Mouse (Mus musculus): ENCODE data around the gene Gm21985. TPM values are rescaled to one million over a fixed set of nuclear protein-coding genes. Genes with fewer than 3 reads are reported as not detected.

The Gm21985 gene
- polyA plus RNA-seq, 1 experiment from 2014 or later: not detected

DNA sequence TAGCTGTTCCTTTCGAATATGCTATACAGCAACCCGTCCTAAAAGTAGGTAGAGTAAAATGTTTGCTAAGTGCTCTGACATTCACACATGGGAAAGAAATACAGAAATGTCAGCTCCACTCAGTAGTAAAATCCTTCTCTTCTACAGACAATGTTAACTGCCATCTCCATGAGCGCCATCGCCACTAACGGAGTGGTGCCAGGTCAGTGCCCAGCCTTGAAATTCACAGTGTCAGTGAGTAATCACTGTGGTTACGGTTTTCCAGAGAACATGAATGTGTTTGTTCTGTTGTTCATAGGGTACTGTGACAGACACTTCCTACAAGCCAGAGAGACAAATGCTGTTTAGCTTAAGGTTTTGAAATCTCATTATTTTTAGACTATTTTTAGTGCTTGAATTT, 71.1 kb downstream of the Gm21985 start:
- H3K4me3 ChIP-seq (ENCODE audit: low read depth, low read length): no peak overlapping the region
- H3K36me3 ChIP-seq (ENCODE audit: control insufficient read depth, insufficient read depth, low read length): peaks cover 8% of the 10 kb centered on the region; the same call in 1 of the 2 replicates
- no peaks in the 10 kb centered on the region for H3K27me3 ChIP-seq (ENCODE audit: control insufficient read depth, insufficient read depth, low read length)
- H3K4me2 ChIP-seq (ENCODE audit: low read depth, low read length): no peak overlapping the region
- no peaks in the 10 kb centered on the region for H3K9me3 ChIP-seq (ENCODE audit: control insufficient read depth, low read length)
- 94% methylated on average over 6 of the region's 6 CpGs for WGBS
- H3K27ac ChIP-seq (ENCODE audit: low read depth, low read length): no peak overlapping the region
- H3K9ac ChIP-seq (replicated peaks; ENCODE audit: low read depth, low read length): no peak overlapping the region
- ATAC-seq (ENCODE audit: low read depth): no peak
- H3K4me1 ChIP-seq (ENCODE audit: control insufficient read depth, insufficient read depth, low read length): no peaks in the 10 kb centered on the region

DNA sequence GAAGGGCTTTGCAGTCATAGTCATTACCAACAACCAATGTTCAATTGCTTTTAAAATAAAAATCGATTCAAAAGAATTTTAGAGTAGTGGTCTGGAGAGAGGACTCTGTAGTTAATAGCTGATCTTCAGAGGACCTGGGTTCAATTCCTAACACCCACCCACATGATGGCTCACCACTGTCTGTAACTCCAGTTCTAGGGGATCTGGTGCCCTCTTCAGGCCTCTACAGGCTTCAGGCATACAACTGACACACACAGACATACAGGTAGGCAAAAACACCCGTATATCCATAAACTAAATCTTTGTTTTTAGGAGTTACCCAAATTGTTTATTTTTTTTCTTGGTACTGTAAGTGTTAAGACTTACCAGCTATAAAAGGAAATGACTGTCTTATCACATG, 73.6 kb downstream of the Gm21985 start:
- H3K36me3 ChIP-seq (ENCODE audit: control insufficient read depth, insufficient read depth, low read length): peaks cover 16% of the 10 kb centered on the region; the same call in 1 of the 2 replicates
- no peak for ATAC-seq (ENCODE audit: low read depth)
- no peaks in the 10 kb centered on the region for H3K9me3 ChIP-seq (ENCODE audit: control insufficient read depth, low read length)
- no peaks in the 10 kb centered on the region for H3K27me3 ChIP-seq (ENCODE audit: control insufficient read depth, insufficient read depth, low read length)
- WGBS: 91% methylated on average over 2 of the region's 2 CpGs
- H3K4me1 ChIP-seq (ENCODE audit: control insufficient read depth, insufficient read depth, low read length): no peaks in the 10 kb centered on the region
- no peak overlapping the region for H3K27ac ChIP-seq (ENCODE audit: low read depth, low read length)
- H3K9ac ChIP-seq (replicated peaks; ENCODE audit: low read depth, low read length): no peak overlapping the region
- no peak overlapping the region for H3K4me2 ChIP-seq (ENCODE audit: low read depth, low read length)
- no peak overlapping the region for H3K4me3 ChIP-seq (ENCODE audit: low read depth, low read length)

DNA sequence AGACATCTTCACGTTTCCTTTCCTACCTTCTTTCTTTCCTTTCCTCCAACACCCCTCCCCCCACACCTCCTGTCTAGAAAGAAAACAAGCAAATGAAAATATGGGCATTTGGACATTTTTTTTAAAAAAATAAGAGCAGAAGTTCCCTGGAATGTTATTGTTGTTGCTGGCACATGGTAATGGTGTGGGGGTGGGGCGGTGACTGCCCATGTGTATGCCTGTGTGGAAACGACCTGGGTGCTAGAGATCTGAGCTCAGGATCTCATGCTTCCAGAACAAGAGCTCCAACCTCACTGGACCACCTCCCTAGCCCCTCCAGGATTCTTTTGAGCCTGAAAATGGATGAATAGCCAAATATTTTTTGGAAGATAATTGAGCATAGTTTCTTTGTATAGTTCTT, 75.0 kb downstream of the Gm21985 start:
- Histone ChIP-seq H3K4me2 (ENCODE audit: low read depth, low read length) (no peak overlapping the region), H3K27me3 (ENCODE audit: control insufficient read depth, insufficient read depth, low read length) (no peaks in the 10 kb centered on the region), H3K9ac (replicated peaks; ENCODE audit: low read depth, low read length) (no peak overlapping the region), H3K4me3 (ENCODE audit: low read depth, low read length) (no peak overlapping the region), H3K36me3 (ENCODE audit: control insufficient read depth, insufficient read depth, low read length) (peaks cover 16% of the 10 kb centered on the region; the same call in 1 of the 2 replicates), H3K9me3 (ENCODE audit: control insufficient read depth, low read length) (no peaks in the 10 kb centered on the region), H3K27ac (ENCODE audit: low read depth, low read length) (no peak overlapping the region), H3K4me1 (ENCODE audit: control insufficient read depth, insufficient read depth, low read length) (no peaks in the 10 kb centered on the region)
- ATAC-seq (ENCODE audit: low read depth): no peak
- 79% methylated on average over 3 of the region's 3 CpGs for WGBS

DNA sequence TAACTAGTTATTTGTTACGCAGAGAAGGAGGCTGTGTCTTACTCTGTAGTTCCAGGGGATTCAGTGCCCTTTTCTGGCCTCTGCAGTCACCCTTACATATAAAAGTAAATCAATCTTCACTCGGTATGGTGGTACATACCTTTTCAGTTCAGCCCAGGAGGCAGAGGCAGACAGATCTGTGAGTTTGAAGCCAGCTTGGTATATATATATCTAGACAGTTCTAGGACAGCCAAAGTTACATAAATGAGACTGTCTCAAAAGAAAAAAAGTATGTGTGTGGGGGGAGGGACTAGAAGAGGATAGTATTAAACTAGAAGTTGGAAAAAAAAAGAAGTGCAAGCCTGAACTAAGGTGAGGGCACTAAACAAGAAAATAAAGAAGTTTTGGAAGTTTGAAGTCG, 82.1 kb downstream of the Gm21985 start:
- peaks cover 29% of the 10 kb centered on the region for H3K36me3 ChIP-seq (ENCODE audit: control insufficient read depth, insufficient read depth, low read length)
- no peak overlapping the region for H3K27ac ChIP-seq (ENCODE audit: low read depth, low read length)
- H3K4me3 ChIP-seq (ENCODE audit: low read depth, low read length): no peak overlapping the region
- H3K9ac ChIP-seq (replicated peaks; ENCODE audit: low read depth, low read length): no peak overlapping the region
- ATAC-seq (ENCODE audit: low read depth): no peak
- WGBS: 89% methylated on average over 3 of the region's 3 CpGs
- no peaks in the 10 kb centered on the region for H3K9me3 ChIP-seq (ENCODE audit: control insufficient read depth, low read length)
- no peak overlapping the region for H3K4me2 ChIP-seq (ENCODE audit: low read depth, low read length)
- H3K27me3 ChIP-seq (ENCODE audit: control insufficient read depth, insufficient read depth, low read length): no peaks in the 10 kb centered on the region
- no peaks in the 10 kb centered on the region for H3K4me1 ChIP-seq (ENCODE audit: control insufficient read depth, insufficient read depth, low read length)

DNA sequence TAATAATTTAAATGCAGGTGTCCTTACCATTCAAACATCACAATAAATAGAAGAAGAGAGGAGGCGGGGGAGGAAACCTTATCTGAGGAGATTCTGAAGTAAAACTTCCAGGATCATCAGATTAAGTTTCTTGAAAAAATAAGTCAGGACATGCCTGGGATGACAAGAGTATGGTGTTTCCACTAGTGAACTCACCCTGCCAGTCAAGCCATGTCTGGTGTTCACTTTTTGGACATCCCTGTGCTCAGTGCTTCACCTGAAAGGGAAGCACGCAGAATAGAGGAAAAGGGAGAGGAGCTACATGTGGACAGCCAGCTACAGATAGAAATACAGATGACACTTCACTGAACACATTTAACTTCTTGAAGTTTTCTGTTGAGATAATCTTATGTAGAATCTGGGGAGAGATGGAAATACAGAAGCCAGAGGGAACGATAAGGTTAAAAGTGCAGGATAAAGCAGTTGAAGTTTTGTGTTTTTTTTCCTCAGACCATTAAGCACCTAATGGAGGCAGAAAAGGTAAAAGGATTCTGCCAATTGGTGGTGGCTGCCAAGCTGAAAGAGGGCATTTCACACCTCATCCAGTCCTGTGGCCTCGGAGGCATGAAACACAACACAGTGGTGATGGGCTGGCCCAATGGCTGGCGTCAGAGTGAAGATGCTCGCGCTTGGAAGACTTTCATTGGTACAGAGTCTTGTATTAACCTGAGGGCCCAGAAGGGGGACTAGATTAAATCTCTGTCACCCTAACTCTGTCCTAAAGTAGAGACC, 87.8 kb downstream of the Gm21985 start:
- H3K4me2 ChIP-seq (ENCODE audit: low read depth, low read length): no peak overlapping the region
- H3K4me1 ChIP-seq (ENCODE audit: control insufficient read depth, insufficient read depth, low read length): no peaks in the 10 kb centered on the region
- 88% methylated on average over 7 of the region's 7 CpGs for WGBS
- ATAC-seq (ENCODE audit: low read depth): no peak
- H3K4me3 ChIP-seq (ENCODE audit: low read depth, low read length): no peak overlapping the region
- H3K27me3 ChIP-seq (ENCODE audit: control insufficient read depth, insufficient read depth, low read length): no peaks in the 10 kb centered on the region
- H3K27ac ChIP-seq (ENCODE audit: low read depth, low read length): no peak overlapping the region
- H3K9ac ChIP-seq (replicated peaks; ENCODE audit: low read depth, low read length): no peak overlapping the region
- no peaks in the 10 kb centered on the region for H3K9me3 ChIP-seq (ENCODE audit: control insufficient read depth, low read length)
- H3K36me3 ChIP-seq (ENCODE audit: control insufficient read depth, insufficient read depth, low read length): peaks cover 50% of the 10 kb centered on the region

DNA sequence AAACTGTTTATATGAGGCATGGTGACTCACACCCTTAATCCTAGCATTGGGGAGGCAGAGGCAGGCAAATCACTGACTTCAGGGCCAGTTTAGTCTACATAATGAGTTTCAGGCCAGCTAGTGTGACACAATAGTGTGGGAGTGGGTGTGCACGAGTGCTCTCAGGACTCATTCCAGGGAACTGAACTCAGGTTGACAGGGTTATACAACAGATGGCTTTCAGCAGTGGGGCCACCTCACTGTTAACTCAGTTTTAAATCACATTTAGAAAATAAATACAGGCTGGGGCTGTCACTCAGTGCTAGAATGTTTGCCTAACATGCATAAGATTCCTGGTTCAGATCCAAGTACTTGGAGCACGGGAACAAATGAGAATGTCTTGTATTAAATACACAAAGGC, 93.5 kb downstream of the Gm21985 start:
- Histone ChIP-seq H3K27me3 (ENCODE audit: control insufficient read depth, insufficient read depth, low read length) (no peaks in the 10 kb centered on the region), H3K9me3 (ENCODE audit: control insufficient read depth, low read length) (no peaks in the 10 kb centered on the region), H3K4me3 (ENCODE audit: low read depth, low read length) (no peak overlapping the region), H3K9ac (replicated peaks; ENCODE audit: low read depth, low read length) (no peak overlapping the region), H3K36me3 (ENCODE audit: control insufficient read depth, insufficient read depth, low read length) (peaks cover 56% of the 10 kb centered on the region), H3K4me2 (ENCODE audit: low read depth, low read length) (no peak overlapping the region), H3K4me1 (ENCODE audit: control insufficient read depth, insufficient read depth, low read length) (no peaks in the 10 kb centered on the region), H3K27ac (ENCODE audit: low read depth, low read length) (no peak overlapping the region)
- 81% methylated on average over 2 of the region's 2 CpGs for WGBS
- ATAC-seq (ENCODE audit: low read depth): no peak

DNA sequence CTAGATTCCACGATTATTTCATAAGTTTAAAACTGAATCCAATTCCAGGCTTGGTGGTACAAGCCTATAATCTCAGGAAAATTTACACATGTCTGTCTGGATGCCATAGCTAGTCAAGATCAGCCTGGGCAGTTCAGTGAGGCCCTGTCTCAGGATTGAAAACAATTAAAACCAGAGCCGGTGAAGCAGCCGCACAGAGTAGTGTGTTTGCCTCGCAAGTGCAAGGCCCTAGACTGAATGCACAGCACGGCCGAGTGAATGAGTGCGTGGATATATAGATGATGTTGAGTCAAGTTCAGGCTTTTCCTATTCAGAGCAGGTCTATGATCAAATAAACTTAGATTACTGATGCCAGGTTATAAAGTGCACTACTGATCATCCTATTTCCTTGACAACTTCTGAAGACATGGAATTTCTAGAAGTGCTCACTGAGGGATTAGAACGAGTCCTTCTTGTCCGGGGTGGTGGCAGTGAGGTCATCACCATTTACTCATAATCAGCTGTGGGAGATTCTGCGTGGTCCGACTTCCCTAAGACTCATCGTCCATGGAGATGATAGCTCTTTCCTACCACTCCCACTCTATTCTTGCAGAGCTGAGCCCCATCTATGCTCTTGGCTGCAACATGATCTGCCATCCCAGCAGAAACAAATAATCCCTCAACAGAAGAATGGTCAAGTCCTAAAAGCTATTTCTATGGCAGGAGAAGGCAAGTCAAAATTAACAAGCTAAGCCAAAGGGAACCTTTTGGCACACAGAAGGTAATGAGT, 94.1 kb downstream of the Gm21985 start:
- no peak for ATAC-seq (ENCODE audit: low read depth)
- H3K36me3 ChIP-seq (ENCODE audit: control insufficient read depth, insufficient read depth, low read length): peaks cover 56% of the 10 kb centered on the region

DNA sequence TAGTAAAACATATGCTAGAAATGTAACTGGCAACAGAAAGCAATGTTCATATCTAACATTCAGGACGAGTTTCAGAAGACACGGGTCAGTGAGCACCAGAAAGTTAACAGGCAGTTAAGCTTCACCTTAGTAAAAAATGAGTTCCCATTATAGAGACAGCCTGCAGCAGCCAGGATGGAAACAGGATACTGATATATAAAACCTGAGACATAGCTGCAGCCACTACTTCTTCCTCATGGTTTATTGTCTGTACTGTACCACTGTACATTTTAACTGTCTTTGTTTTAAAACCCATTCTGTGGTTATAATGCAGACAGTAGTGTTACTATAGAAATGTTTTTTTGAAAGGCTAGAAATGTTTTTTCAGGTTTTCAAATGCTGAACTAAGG, 94.7 kb downstream of the Gm21985 start:
- WGBS: 87% methylated on average over 2 of the region's 2 CpGs
- ATAC-seq (ENCODE audit: low read depth): no peak
- Histone ChIP-seq H3K9me3 (ENCODE audit: control insufficient read depth, low read length) (no peaks in the 10 kb centered on the region), H3K27ac (ENCODE audit: low read depth, low read length) (no peak overlapping the region), H3K4me1 (ENCODE audit: control insufficient read depth, insufficient read depth, low read length) (no peaks in the 10 kb centered on the region), H3K9ac (replicated peaks; ENCODE audit: low read depth, low read length) (no peak overlapping the region), H3K36me3 (ENCODE audit: control insufficient read depth, insufficient read depth, low read length) (peaks cover 56% of the 10 kb centered on the region), H3K27me3 (ENCODE audit: control insufficient read depth, insufficient read depth, low read length) (no peaks in the 10 kb centered on the region), H3K4me2 (ENCODE audit: low read depth, low read length) (no peak overlapping the region), H3K4me3 (ENCODE audit: low read depth, low read length) (no peak overlapping the region)

More for the DNA sequence above, 94.1 kb downstream of the Gm21985 start:
- no peaks in the 10 kb centered on the region for H3K27me3 ChIP-seq (ENCODE audit: control insufficient read depth, insufficient read depth, low read length)
- no peak overlapping the region for H3K9ac ChIP-seq (replicated peaks; ENCODE audit: low read depth, low read length)
- H3K4me3 ChIP-seq (ENCODE audit: low read depth, low read length): no peak overlapping the region
- H3K4me1 ChIP-seq (ENCODE audit: control insufficient read depth, insufficient read depth, low read length): no peaks in the 10 kb centered on the region
- no peaks in the 10 kb centered on the region for H3K9me3 ChIP-seq (ENCODE audit: control insufficient read depth, low read length)
- 93% methylated on average over 12 of the region's 12 CpGs for WGBS
- no peak overlapping the region for H3K4me2 ChIP-seq (ENCODE audit: low read depth, low read length)
- no peak overlapping the region for H3K27ac ChIP-seq (ENCODE audit: low read depth, low read length)

DNA sequence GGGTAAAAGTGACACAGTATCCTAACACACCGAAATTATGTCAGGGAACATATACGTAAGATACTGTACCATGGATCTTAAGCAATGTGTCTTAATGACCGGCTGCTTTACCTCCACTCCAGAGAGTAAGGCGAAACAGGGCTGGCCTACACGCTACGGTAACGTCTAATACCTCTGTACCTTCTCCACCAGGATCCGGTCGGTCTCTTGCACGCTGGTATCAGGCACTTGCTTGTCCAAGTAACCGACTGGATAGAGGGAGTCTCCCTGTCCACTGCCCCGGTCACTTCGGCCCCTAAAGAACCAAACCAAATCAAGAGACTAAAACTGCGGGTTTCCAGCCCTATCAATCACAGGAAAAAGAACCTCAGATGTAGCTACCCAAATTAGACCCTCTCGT, 101.1 kb downstream of the Gm21985 start:
- ATAC-seq (ENCODE audit: low read depth): peak; percentile 64; the same call in 1 of the 2 replicates
- Histone ChIP-seq H3K4me1 (ENCODE audit: control insufficient read depth, insufficient read depth, low read length) (peaks cover 11% of the 10 kb centered on the region; the same call in 1 of the 2 replicates), H3K36me3 (ENCODE audit: control insufficient read depth, insufficient read depth, low read length) (peaks cover 7% of the 10 kb centered on the region), H3K4me3 (ENCODE audit: low read depth, low read length) (peak overlapping the region; percentile 58), H3K9me3 (ENCODE audit: control insufficient read depth, low read length) (no peaks in the 10 kb centered on the region), H3K27me3 (ENCODE audit: control insufficient read depth, insufficient read depth, low read length) (no peaks in the 10 kb centered on the region), H3K4me2 (ENCODE audit: low read depth, low read length) (peak overlapping the region; percentile 77), H3K27ac (ENCODE audit: low read depth, low read length) (peak overlapping the region; percentile 85; the same call in 1 of the 2 replicates), H3K9ac (replicated peaks; ENCODE audit: low read depth, low read length) (peak overlapping the region; percentile 51)
- WGBS: 23% methylated on average over 15 of the region's 15 CpGs
